Mouse (Mus musculus) thymus, adult 2 months (tissue): ENCODE measurements around the gene Atg9b.

Experiments
- CTCF ChIP-seq: fragments of 200-500 bp; IDR thresholded peaks from 2 replicates; pipeline ENCODE4 v1.5.1; 2012; ENCODE audit warnings: mild to moderate bottlenecking, control low read depth, low read length, moderate library complexity, borderline replicate concordance; ENCODE audit not compliant: control insufficient read depth, poor library complexity, insufficient read depth; ENCODE audit errors: extremely low read depth
- POLR2A ChIP-seq: fragments of 200-500 bp; IDR thresholded peaks from 2 replicates; pipeline ENCODE4 v1.6.1; 2012; ENCODE audit warnings: mild to moderate bottlenecking, low read length, control low read depth, moderate library complexity; ENCODE audit not compliant: control insufficient read depth, poor library complexity, insufficient read depth; ENCODE audit errors: extremely low read depth

DNA sequence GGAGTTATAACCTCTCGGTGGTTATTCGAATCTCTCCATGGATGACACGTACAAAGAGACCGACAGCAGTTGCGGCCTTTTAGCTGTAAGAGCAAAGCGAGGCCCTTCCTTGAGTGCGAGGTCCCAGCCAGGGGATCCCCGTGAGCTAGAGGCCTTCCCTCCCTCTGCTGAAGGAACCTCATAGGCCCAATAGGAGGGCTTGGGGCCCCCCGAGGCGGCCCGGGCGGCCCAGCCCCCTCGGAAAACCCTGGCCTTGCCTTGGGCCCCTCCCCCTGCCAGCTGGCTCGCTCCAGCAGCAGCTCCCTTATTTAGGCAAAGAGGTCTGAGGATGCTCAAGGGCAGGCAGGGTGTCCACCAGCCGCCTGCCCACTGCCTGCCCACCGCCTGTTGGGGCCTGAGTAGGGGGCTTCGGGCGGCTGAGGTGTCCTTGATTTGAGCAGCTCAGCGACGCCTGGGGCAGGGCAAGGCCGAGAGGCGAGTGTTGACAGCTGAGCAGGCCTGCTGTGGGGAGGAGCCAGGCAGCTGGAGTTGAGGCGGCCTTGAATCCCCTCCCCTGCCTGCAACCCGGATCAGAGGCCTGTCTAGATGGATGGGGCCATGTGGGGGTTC, 39.6 kb downstream of the Atg9b start:
- no peak for TF ChIP-seq CTCF
- no peak for TF ChIP-seq POLR2A
